Mouse (Mus musculus): Measurements from ENCODE around the gene Smr3a. TPM values are rescaled to one million over a fixed set of nuclear protein-coding genes. Genes with fewer than 3 reads are reported as not detected.

Smr3a gene
- polyA plus RNA-seq (2015; fragmentation: Nextera tagmentation; extraction: Ambion mirVana), result not detected in 2 replicates

- no peaks in the 10 kb centered on the region for H3K36me3 ChIP-seq (ENCODE audit: insufficient read depth, low read length)
- 86% methylated on average over 3 of the region's 3 CpGs for WGBS
- H3K9me3 ChIP-seq (replicated peaks; ENCODE audit: low read length), result no peaks in the 10 kb centered on the region
- H3K4me2 ChIP-seq (ENCODE audit: low read length), result no peak within 1 kb of the TSS
- TF ChIP-seq CTCF (IDR thresholded peaks at IDR 0.05; ENCODE audit: low read depth), result no peak
- no peaks in the 10 kb centered on the region for H3K4me1 ChIP-seq (replicated peaks; ENCODE audit: insufficient read depth, low read length)
- DNase-seq (ENCODE audit: low spot score) (no peak), ATAC-seq (replicated peaks; ENCODE audit: low FRiP score, low read depth) (no peak)
- H3K27ac ChIP-seq, result no peak within 1 kb of the TSS
- no peak within 1 kb of the TSS for H3K9ac ChIP-seq (ENCODE audit: low read depth, low read length)
- H3K27me3 ChIP-seq (ENCODE audit: insufficient read depth, low read length), result no peaks in the 10 kb centered on the region
- no peak within 1 kb of the TSS for H3K4me3 ChIP-seq (replicated peaks; ENCODE audit: low read depth, low read length)
These were observed at the start of gene Smr3a for GRCm38 (mm10) chr5:88002249-88002648. Gene Smr3a, plus strand, starts transcription at chr5:88002549.

- TF ChIP-seq CTCF (IDR thresholded peaks at IDR 0.05; ENCODE audit: low read depth), result no peak
- Histone ChIP-seq H3K4me3 (replicated peaks; ENCODE audit: low read depth, low read length) (no peak within 1 kb of the TSS), H3K4me1 (replicated peaks; ENCODE audit: insufficient read depth, low read length) (no peaks in the 10 kb centered on the region), H3K9me3 (replicated peaks; ENCODE audit: low read length) (no peaks in the 10 kb centered on the region), H3K27me3 (ENCODE audit: insufficient read depth, low read length) (no peaks in the 10 kb centered on the region), H3K4me2 (ENCODE audit: low read length) (no peak within 1 kb of the TSS), H3K9ac (ENCODE audit: low read depth, low read length) (no peak within 1 kb of the TSS), H3K27ac (no peak within 1 kb of the TSS), H3K36me3 (ENCODE audit: insufficient read depth, low read length) (no peaks in the 10 kb centered on the region)
- ATAC-seq (replicated peaks; ENCODE audit: low FRiP score, low read depth) (no peak), DNase-seq (ENCODE audit: low spot score) (no peak)
- 59% methylated on average over 2 of the region's 2 CpGs for WGBS
These were observed 33.1 kb upstream of the Smr3a start, which contains the start of the genes 2310003L06Rik and Gm28434 for GRCm38 (mm10) chr5:87969201-87969600. Gene 2310003L06Rik, plus strand, starts transcription at chr5:87969459. Gene Gm28434, plus strand, starts transcription at chr5:87969517.

GRCm38 (mm10) chr5:87979139-87979538 lies 23.2 kb upstream of the Smr3a start, which contains the start of gene Cabs1:
Gene Cabs1, plus strand, starts transcription at chr5:87979439.
- no peak within 1 kb of the TSS for H3K9ac ChIP-seq (ENCODE audit: low read depth, low read length)
- no peak within 1 kb of the TSS for H3K4me2 ChIP-seq (ENCODE audit: low read length)
- ATAC-seq (replicated peaks; ENCODE audit: low FRiP score, low read depth) (no peak), DNase-seq (ENCODE audit: low spot score) (no peak)
- H3K4me3 ChIP-seq (replicated peaks; ENCODE audit: low read depth, low read length), result no peak within 1 kb of the TSS
- no peaks in the 10 kb centered on the region for H3K36me3 ChIP-seq (ENCODE audit: insufficient read depth, low read length)
- H3K27me3 ChIP-seq (ENCODE audit: insufficient read depth, low read length), result no peaks in the 10 kb centered on the region
- WGBS, result 85% methylated on average over 3 of the region's 3 CpGs
- H3K27ac ChIP-seq, result no peak within 1 kb of the TSS
- H3K4me1 ChIP-seq (replicated peaks; ENCODE audit: insufficient read depth, low read length), result no peaks in the 10 kb centered on the region
- no peak for TF ChIP-seq CTCF (IDR thresholded peaks at IDR 0.05; ENCODE audit: low read depth)
- no peaks in the 10 kb centered on the region for H3K9me3 ChIP-seq (replicated peaks; ENCODE audit: low read length)

GRCm38 (mm10) chr5:87982468-87983214 lies 19.7 kb upstream of the Smr3a start:
- H3K27ac ChIP-seq, result no peak overlapping the region
- no peaks in the 10 kb centered on the region for H3K27me3 ChIP-seq (ENCODE audit: insufficient read depth, low read length)
- no peak overlapping the region for H3K4me2 ChIP-seq (ENCODE audit: low read length)
- no peaks in the 10 kb centered on the region for H3K36me3 ChIP-seq (ENCODE audit: insufficient read depth, low read length)
- no peaks in the 10 kb centered on the region for H3K9me3 ChIP-seq (replicated peaks; ENCODE audit: low read length)
- WGBS, result 60% methylated on average over 3 of the region's 3 CpGs
- peak; percentile 2 for DNase-seq (ENCODE audit: low spot score)
- H3K9ac ChIP-seq (ENCODE audit: low read depth, low read length), result no peak overlapping the region
- no peak overlapping the region for H3K4me3 ChIP-seq (replicated peaks; ENCODE audit: low read depth, low read length)
- peak; percentile 29; the same call in 1 of the 2 replicates for ATAC-seq (replicated peaks; ENCODE audit: low FRiP score, low read depth)
- H3K4me1 ChIP-seq (replicated peaks; ENCODE audit: insufficient read depth, low read length), result no peaks in the 10 kb centered on the region
- no peak for TF ChIP-seq CTCF (IDR thresholded peaks at IDR 0.05; ENCODE audit: low read depth)

- H3K4me2 ChIP-seq (ENCODE audit: low read length), result no peak overlapping the region
- no peak for TF ChIP-seq CTCF (IDR thresholded peaks at IDR 0.05; ENCODE audit: low read depth)
- DNase-seq (ENCODE audit: low spot score) (no peak), ATAC-seq (replicated peaks; ENCODE audit: low FRiP score, low read depth) (no peak)
- no peak overlapping the region for H3K9ac ChIP-seq (ENCODE audit: low read depth, low read length)
- no peaks in the 10 kb centered on the region for H3K27me3 ChIP-seq (ENCODE audit: insufficient read depth, low read length)
- no peak overlapping the region for H3K27ac ChIP-seq
- H3K9me3 ChIP-seq (replicated peaks; ENCODE audit: low read length), result no peaks in the 10 kb centered on the region
- H3K4me3 ChIP-seq (replicated peaks; ENCODE audit: low read depth, low read length), result no peak overlapping the region
- no peaks in the 10 kb centered on the region for H3K4me1 ChIP-seq (replicated peaks; ENCODE audit: insufficient read depth, low read length)
- H3K36me3 ChIP-seq (ENCODE audit: insufficient read depth, low read length), result no peaks in the 10 kb centered on the region
These were observed 2.9 kb downstream of the Smr3a start for GRCm38 (mm10) chr5:88005241-88005640.

Other genes starting within 250 kb of the Smr3a start
- gene Csn1s2a, start 228.0 kb upstream of the Smr3a start, polyA plus RNA-seq (2015; fragmentation: Nextera tagmentation; extraction: Ambion mirVana), result not detected in 2 replicates
- not detected in 2 replicates for gene Csn1s2b, start 194.5 kb upstream of the Smr3a start, polyA plus RNA-seq (2015; fragmentation: Nextera tagmentation; extraction: Ambion mirVana)
- gene Prr27, start 176.9 kb upstream of the Smr3a start, polyA plus RNA-seq (2015; fragmentation: Nextera tagmentation; extraction: Ambion mirVana), result not detected in 2 replicates
- 0.13 TPM in 1 of 2 replicates, not detected in the other for gene Odam, start 117.5 kb upstream of the Smr3a start, polyA plus RNA-seq (2015; fragmentation: Nextera tagmentation; extraction: Ambion mirVana)
- gene Csn3, start 77.0 kb upstream of the Smr3a start, polyA plus RNA-seq (2015; fragmentation: Nextera tagmentation; extraction: Ambion mirVana), result 0.18 TPM in 1 of 2 replicates, not detected in the other
- gene 2310003L06Rik, start 33.1 kb upstream of the Smr3a start, polyA plus RNA-seq (2015; fragmentation: Nextera tagmentation; extraction: Ambion mirVana), result not detected in 2 replicates
- not detected in 2 replicates for gene Gm28434, start 33.0 kb upstream of the Smr3a start, polyA plus RNA-seq (2015; fragmentation: Nextera tagmentation; extraction: Ambion mirVana)
- not detected in 2 replicates for gene Cabs1, start 23.1 kb upstream of the Smr3a start, polyA plus RNA-seq (2015; fragmentation: Nextera tagmentation; extraction: Ambion mirVana)
- gene Smr2, start 84.0 kb downstream of the Smr3a start, polyA plus RNA-seq (2015; fragmentation: Nextera tagmentation; extraction: Ambion mirVana), result not detected in 2 replicates
- gene Gm11116, start 109.0 kb downstream of the Smr3a start, polyA plus RNA-seq (2015; fragmentation: Nextera tagmentation; extraction: Ambion mirVana), result not detected in 2 replicates
- gene Gm11115, start 151.6 kb downstream of the Smr3a start, polyA plus RNA-seq (2015; fragmentation: Nextera tagmentation; extraction: Ambion mirVana), result not detected in 2 replicates